Mouse (Mus musculus) testis, adult 2 months (tissue): Measurements from ENCODE around the gene Pdhb. TPM values are rescaled to one million over a fixed set of nuclear protein-coding genes. Genes with fewer than 3 reads are reported as not detected.
"Not testable (repeated sequence)": the region's sequence is repeated elsewhere in the genome, so short reads cannot be mapped to it uniquely, and the experiment has no call there.

Source experiments
- H3K27ac ChIP-seq: fragments of 200-500 bp; 2 replicates; pipeline ENCODE4 v1.5.1; 2012; ENCODE audit warnings: low read depth, low read length; ENCODE audit not compliant: control insufficient read depth, insufficient read depth
- H3K27me3 ChIP-seq: fragments of 200-500 bp; 2 replicates; pipeline ENCODE4 v1.6.1; 2012; ENCODE audit warnings: mild to moderate bottlenecking, low read length, moderate library complexity; ENCODE audit not compliant: control insufficient read depth, insufficient read depth
- H3K36me3 ChIP-seq: fragments of 200-500 bp; 2 replicates; pipeline ENCODE4 v1.6.1; 2012; ENCODE audit warnings: mild to moderate bottlenecking, low read length; ENCODE audit not compliant: control insufficient read depth, insufficient read depth
- H3K4me1 ChIP-seq: fragments of 200-500 bp; 2 replicates; pipeline ENCODE4 v1.6.1; 2012; ENCODE audit warnings: low read length; ENCODE audit not compliant: control insufficient read depth, insufficient read depth
- H3K4me3 ChIP-seq: fragments of 200-500 bp; 2 replicates; pipeline ENCODE4 v1.5.1; 2012; ENCODE audit warnings: low read depth, mild to moderate bottlenecking, low read length, moderate library complexity, mixed read lengths; ENCODE audit not compliant: control insufficient read depth
- CTCF ChIP-seq: fragments of 200-500 bp; IDR thresholded peaks from 2 replicates; pipeline ENCODE4 v1.5.1; 2012; ENCODE audit warnings: low read depth, mild to moderate bottlenecking, inconsistent platforms, low read length, moderate library complexity; ENCODE audit not compliant: control insufficient read depth, insufficient read depth, insufficient replicate concordance
- POLR2A ChIP-seq: fragments of 200-500 bp; IDR thresholded peaks from 2 replicates; pipeline ENCODE4 v1.6.1; 2012; ENCODE audit warnings: low read depth, mild to moderate bottlenecking, inconsistent platforms, low read length, moderate library complexity; ENCODE audit not compliant: control insufficient read depth
- polyA plus RNA-seq: library from polyadenylated mRNA; depleted of rRNA; stranded (reverse); fragments of >200 nt; gene quantifications from 2 replicates; pipeline ENCODE4 v1.2.3, GENCODE M21; 2012; rRNA removed

The Pdhb gene
- polyA plus RNA-seq, 1 experiment, result 115 TPM

- H3K27ac ChIP-seq, result no peak overlapping the region
- no peak overlapping the region for H3K4me3 ChIP-seq
- no peak for TF ChIP-seq POLR2A
- TF ChIP-seq CTCF, result no peak
- H3K36me3 ChIP-seq, result no peaks in the 10 kb centered on the region; the same call in 1 of the 2 replicates
- no peaks in the 10 kb centered on the region for H3K4me1 ChIP-seq
- no peaks in the 10 kb centered on the region for H3K27me3 ChIP-seq
Observed at GRCm38 (mm10) chr14:8127971-8128370, 44.9 kb downstream of the Pdhb start.

- no peaks in the 10 kb centered on the region for H3K4me1 ChIP-seq
- H3K27ac ChIP-seq, result no peak overlapping the region
- no peak for TF ChIP-seq POLR2A
- TF ChIP-seq CTCF, result no peak
- H3K36me3 ChIP-seq, result peaks cover 2% of the 10 kb centered on the region; the same call in 1 of the 2 replicates
- H3K4me3 ChIP-seq, result no peak overlapping the region
- H3K27me3 ChIP-seq, result no peaks in the 10 kb centered on the region
Observed at GRCm38 (mm10) chr14:8124046-8124881, 48.6 kb downstream of the Pdhb start.

- not testable (repeated sequence) for H3K4me3 ChIP-seq
Observed at GRCm38 (mm10) chr14:8123611-8124010, 49.2 kb downstream of the Pdhb start.

GRCm38 (mm10) chr14:8123141-8123540 is 49.7 kb downstream of the Pdhb start:
- no peaks in the 10 kb centered on the region for H3K4me1 ChIP-seq
- H3K27ac ChIP-seq, result peak overlapping the region; percentile 10; the same call in 1 of the 2 replicates
- no peak for TF ChIP-seq CTCF
- TF ChIP-seq POLR2A, result no peak
- peaks cover 2% of the 10 kb centered on the region; the same call in 1 of the 2 replicates for H3K36me3 ChIP-seq
- no peak overlapping the region for H3K4me3 ChIP-seq
- H3K27me3 ChIP-seq, result no peaks in the 10 kb centered on the region

More at GRCm38 (mm10) chr14:8123611-8124010, 49.2 kb downstream of the Pdhb start:
- peak overlapping the region; percentile 10; the same call in 1 of the 2 replicates for H3K27ac ChIP-seq
- not testable (repeated sequence) for H3K36me3 ChIP-seq, H3K4me1 ChIP-seq, H3K27me3 ChIP-seq

- Histone ChIP-seq H3K4me3 (no peak overlapping the region), H3K36me3 (peaks cover 2% of the 10 kb centered on the region; the same call in 1 of the 2 replicates), H3K27ac (no peak overlapping the region), H3K4me1 (no peaks in the 10 kb centered on the region), H3K27me3 (no peaks in the 10 kb centered on the region)
- TF ChIP-seq CTCF (no peak), POLR2A (no peak)
Observed at GRCm38 (mm10) chr14:8119904-8120303, 52.9 kb downstream of the Pdhb start.

- H3K4me3 ChIP-seq, result no peak overlapping the region; the same call in 1 of the 2 replicates
- no peaks in the 10 kb centered on the region for H3K27me3 ChIP-seq
- H3K4me1 ChIP-seq, result no peaks in the 10 kb centered on the region
- H3K36me3 ChIP-seq, result peaks cover 2% of the 10 kb centered on the region; the same call in 1 of the 2 replicates
- TF ChIP-seq POLR2A (no peak), CTCF (no peak)
- no peak overlapping the region for H3K27ac ChIP-seq
Observed at GRCm38 (mm10) chr14:8119454-8119853, 53.4 kb downstream of the Pdhb start.

- H3K27ac ChIP-seq, result no peak overlapping the region
Observed at GRCm38 (mm10) chr14:8117371-8117770, 55.5 kb downstream of the Pdhb start.

More at GRCm38 (mm10) chr14:8117371-8117770, 55.5 kb downstream of the Pdhb start:
- Histone ChIP-seq H3K4me3 (peak overlapping the region; percentile 39), H3K27me3 (no peaks in the 10 kb centered on the region), H3K36me3 (peaks cover 2% of the 10 kb centered on the region; the same call in 1 of the 2 replicates), H3K4me1 (no peaks in the 10 kb centered on the region)
- no peak for TF ChIP-seq CTCF
- TF ChIP-seq POLR2A, result no peak

Other genes starting within 250 kb of the Pdhb start
- 3.4 and 5.6 TPM in 2 replicates for gene Gm45521, start 215.7 kb downstream of the Pdhb start, polyA plus RNA-seq
- gene Dnase1l3, start 178.5 kb downstream of the Pdhb start, polyA plus RNA-seq, result 1.1 and 1.4 TPM in 2 replicates
- gene Abhd6, start 170.1 kb downstream of the Pdhb start, polyA plus RNA-seq, result 16.9 and 19.5 TPM in 2 replicates
- 3.0 and 3.3 TPM in 2 replicates for gene Rpp14, start 92.7 kb downstream of the Pdhb start, polyA plus RNA-seq
- gene Pxk, start 74.8 kb downstream of the Pdhb start, polyA plus RNA-seq, result 39.4 and 44.0 TPM in 2 replicates
- 2.4 and 2.8 TPM in 2 replicates for gene Kctd6, start 41.1 kb upstream of the Pdhb start, polyA plus RNA-seq
- gene Acox2, start 86.3 kb upstream of the Pdhb start, polyA plus RNA-seq, result 0.35 and 0.48 TPM in 2 replicates
- 1.3 and 2.4 TPM in 2 replicates for gene Fam107a, start 145.0 kb upstream of the Pdhb start, polyA plus RNA-seq
- gene Oit1, start 205.7 kb upstream of the Pdhb start, polyA plus RNA-seq, result 60.7 and 64.7 TPM in 2 replicates